In the genomic region with DNA sequence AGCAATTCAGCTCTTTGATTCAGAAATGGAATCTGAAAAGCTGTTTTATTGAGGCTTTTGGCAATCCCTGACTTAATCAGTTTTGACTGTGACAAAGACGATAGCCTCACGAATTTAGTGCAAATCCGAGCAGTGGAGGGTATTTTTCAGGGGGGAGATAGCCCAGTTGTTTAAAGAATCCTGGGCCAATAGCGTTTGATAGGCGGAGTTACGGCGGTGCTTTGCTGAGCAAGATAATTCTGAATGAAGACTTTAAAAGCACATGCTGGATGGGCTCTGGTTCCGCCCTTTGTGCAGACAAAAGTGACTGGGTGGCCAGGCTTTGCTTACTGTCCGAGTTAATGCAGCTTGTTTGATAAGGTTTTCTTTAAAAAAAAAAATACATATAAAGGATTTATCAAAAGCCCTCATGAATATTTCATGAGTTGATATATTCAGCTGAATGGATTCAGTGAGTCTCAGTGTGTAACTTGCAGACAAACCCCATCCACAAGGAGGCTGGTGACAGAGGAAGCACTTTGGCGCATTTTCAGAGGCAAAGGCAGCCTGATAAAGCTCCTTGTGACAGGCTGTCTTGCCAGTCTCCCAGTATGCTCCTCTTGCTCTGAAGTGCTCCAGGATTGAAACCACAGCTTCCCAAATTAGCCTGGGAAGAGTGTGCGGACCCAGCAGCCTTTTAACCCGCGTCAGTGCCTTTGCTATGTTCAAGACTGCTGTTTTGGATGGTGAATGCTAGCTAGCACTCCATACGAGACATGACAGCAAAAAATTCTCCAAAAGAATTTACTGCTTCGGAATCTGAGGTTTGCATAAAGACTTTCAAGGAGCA, we compare ENCODE assay signal across 8 mouse cellular contexts.
DNase-seq lines count a peak whose midpoint lies in the region; ATAC-seq lines count a peak whose summit lies in the region.

No protein-coding gene starts in this region.

- 9% methylated on average over 15 of the region's 15 CpGs for WGBS in intestine, embryonic 16.5 days
- WGBS in limb, embryonic 13.5 days: 15% methylated on average over 15 of the region's 15 CpGs
- WGBS in neural tube, embryonic 14.5 days: 4% methylated on average over 15 of the region's 15 CpGs

- peak; percentile 5 for DNase-seq in ES-CJ7 (ENCODE audit: low read depth, low spot score)
- DNase-seq in cerebellum, postnatal 36 days: peak; percentile 31 to 45
- DNase-seq in thymus, postnatal 4 days: no peak
- DNase-seq in adrenal gland, adult 8-10 months: no peak

- no peaks in the 10 kb centered on the region for H3K36me3 ChIP-seq in intestine, embryonic 16.5 days (ENCODE audit: control insufficient read depth, insufficient read depth, low read length)
- no peaks in the 10 kb centered on the region for H3K36me3 ChIP-seq in limb, embryonic 13.5 days
- H3K36me3 ChIP-seq in neural tube, embryonic 14.5 days (ENCODE audit: control insufficient read depth, insufficient read depth, low read length): no peaks in the 10 kb centered on the region

- H3K4me2 ChIP-seq in intestine, embryonic 16.5 days (ENCODE audit: low read depth, low read length): peak overlapping the region; percentile 52
- peak overlapping the region; percentile 56 for H3K4me2 ChIP-seq in limb, embryonic 13.5 days (replicated peaks)
- H3K4me2 ChIP-seq in neural tube, embryonic 14.5 days (ENCODE audit: low read depth, low read length): peak overlapping the region; percentile 83

- ATAC-seq in granulocyte monocyte progenitor cell, adult 5-6 weeks (replicated peaks; ENCODE audit: poor library complexity, severe bottlenecking): peak; percentile 46; the same call in 1 of the 2 replicates
- ATAC-seq in intestine, embryonic 16.5 days: no peak; the same call in 1 of the 2 replicates
- ATAC-seq in limb, embryonic 13.5 days (ENCODE audit: low FRiP score, low read depth): peak; percentile 28; the same call in 1 of the 2 replicates
- ATAC-seq in neural tube, embryonic 14.5 days (ENCODE audit: low read depth): peak; percentile 88

- no peaks in the 10 kb centered on the region for H3K9me3 ChIP-seq in intestine, embryonic 16.5 days (ENCODE audit: control insufficient read depth, low read length)
- no peaks in the 10 kb centered on the region for H3K9me3 ChIP-seq in limb, embryonic 13.5 days
- H3K9me3 ChIP-seq in neural tube, embryonic 14.5 days (ENCODE audit: control insufficient read depth, low read length): no peaks in the 10 kb centered on the region

- H3K27me3 ChIP-seq in intestine, embryonic 16.5 days (replicated peaks; ENCODE audit: control insufficient read depth, insufficient read depth, low read length): no peaks in the 10 kb centered on the region
- no peaks in the 10 kb centered on the region for H3K27me3 ChIP-seq in limb, embryonic 13.5 days
- H3K27me3 ChIP-seq in neural tube, embryonic 14.5 days (ENCODE audit: control insufficient read depth, insufficient read depth, low read length): no peaks in the 10 kb centered on the region

- H3K4me3 ChIP-seq in intestine, embryonic 16.5 days (ENCODE audit: low read length): peak overlapping the region; percentile 37
- H3K4me3 ChIP-seq in limb, embryonic 13.5 days: peak overlapping the region; percentile 26
- H3K4me3 ChIP-seq in neural tube, embryonic 14.5 days (ENCODE audit: low read depth, low read length): peak overlapping the region; percentile 27

- peak overlapping the region; percentile 37 for H3K9ac ChIP-seq in intestine, embryonic 16.5 days (ENCODE audit: low read depth, low read length)
- H3K9ac ChIP-seq in limb, embryonic 13.5 days: peak overlapping the region; percentile 13; the same call in 1 of the 2 replicates
- peak overlapping the region; percentile 58 for H3K9ac ChIP-seq in neural tube, embryonic 14.5 days (replicated peaks; ENCODE audit: low read depth, low read length)

- peak overlapping the region; percentile 43 for H3K27ac ChIP-seq in intestine, embryonic 16.5 days (ENCODE audit: low read length)
- H3K27ac ChIP-seq in limb, embryonic 13.5 days: no peak overlapping the region
- peak overlapping the region; percentile 65 for H3K27ac ChIP-seq in neural tube, embryonic 14.5 days (ENCODE audit: low read depth, low read length)

- H3K4me1 ChIP-seq in intestine, embryonic 16.5 days (ENCODE audit: control insufficient read depth, insufficient read depth, low read length): peaks cover 10% of the 10 kb centered on the region; the same call in 1 of the 2 replicates
- peaks cover 12% of the 10 kb centered on the region for H3K4me1 ChIP-seq in limb, embryonic 13.5 days
- no peaks in the 10 kb centered on the region; the same call in 1 of the 2 replicates for H3K4me1 ChIP-seq in neural tube, embryonic 14.5 days (ENCODE audit: control insufficient read depth, insufficient read depth, low read length)

Comparison
In these comparisons a context has a peak if more than half of its experiments do, and no peak if none do; other contexts are left out.
1. DNase-seq: peak in ES-CJ7 (single experiment) and cerebellum, postnatal 36 days (2 of 2); none in thymus, postnatal 4 days (single experiment) and adrenal gland, adult 8-10 months (single experiment).
2. Peak in every context shown above with its lines, with median percentiles within 50 percentile points of each other: H3K4me2 ChIP-seq, H3K4me3 ChIP-seq and H3K9ac ChIP-seq.